Mouse (Mus musculus) limb, embryonic 11.5 days (tissue): ENCODE results near the gene Knl1. TPM values are rescaled to one million over a fixed set of nuclear protein-coding genes. Genes with fewer than 3 reads are reported as not detected.

Experiments
- polyA plus RNA-seq: library from polyadenylated mRNA; unstranded; fragments of >200 nt; fragmentation: Nextera tagmentation; extraction: Ambion mirVana; gene quantifications from 2 replicates; pipeline ENCODE4 v1.2.1, GENCODE M21; 2014

Knl1 gene
- polyA plus RNA-seq, 1 experiment from 2014 or later = 40.4 TPM

Other genes with a start within 250 kb of the Knl1 start
- 179 and 186 TPM in 2 replicates for gene Knstrn, start 233.1 kb upstream of the Knl1 start, polyA plus RNA-seq
- 75.1 and 75.4 TPM in 2 replicates for gene Ivd, start 185.2 kb upstream of the Knl1 start, polyA plus RNA-seq
- 0.84 and 0.91 TPM in 2 replicates for gene Bahd1, start 146.7 kb upstream of the Knl1 start, polyA plus RNA-seq
- 34.9 and 35.5 TPM in 2 replicates for gene Chst14, start 120.6 kb upstream of the Knl1 start, polyA plus RNA-seq
- 19.8 and 20.7 TPM in 2 replicates for gene Ccdc32, start 17.7 kb upstream of the Knl1 start, polyA plus RNA-seq
- gene Rpusd2, start 12.3 kb upstream of the Knl1 start, polyA plus RNA-seq = 6.1 and 7.2 TPM in 2 replicates
- gene Rad51, start 65.7 kb downstream of the Knl1 start, polyA plus RNA-seq = 80.3 and 81.0 TPM in 2 replicates
- gene Rmdn3, start 109.9 kb downstream of the Knl1 start, polyA plus RNA-seq = 45.9 and 49.5 TPM in 2 replicates
- 6.7 and 7.3 TPM in 2 replicates for gene Gchfr, start 120.7 kb downstream of the Knl1 start, polyA plus RNA-seq
- gene Gm14137, start 127.4 kb downstream of the Knl1 start, polyA plus RNA-seq = 0.35 and 0.44 TPM in 2 replicates
- gene Zfyve19, start 161.5 kb downstream of the Knl1 start, polyA plus RNA-seq = 52.6 and 55.0 TPM in 2 replicates
- gene Dnajc17, start 161.7 kb downstream of the Knl1 start, polyA plus RNA-seq = 28.7 and 29.0 TPM in 2 replicates
- gene Ppp1r14d, start 182.8 kb downstream of the Knl1 start, polyA plus RNA-seq = 0.20 TPM in 1 of 2 replicates, not detected in the other
- 6.1 and 8.0 TPM in 2 replicates for gene Spint1, start 190.2 kb downstream of the Knl1 start, polyA plus RNA-seq
- 2.7 and 4.3 TPM in 2 replicates for gene Rhov, start 224.2 kb downstream of the Knl1 start, polyA plus RNA-seq
- gene Vps18, start 241.6 kb downstream of the Knl1 start, polyA plus RNA-seq = 12.1 and 14.6 TPM in 2 replicates